Mouse (Mus musculus) C2C12 (cell line): ENCODE results near the gene BC049715.

ENCODE experiments used
- CEBPB ChIP-seq: IDR thresholded peaks from one replicate; pipeline ENCODE4 v1.6.1; 2011; ENCODE audit warnings: low read depth, mild to moderate bottlenecking, control low read depth, moderate library complexity
- CTCF ChIP-seq: IDR thresholded peaks from one replicate; pipeline ENCODE4 v1.5.1; 2011; ENCODE audit not compliant: control insufficient read depth, insufficient read depth, insufficient read length

- TF ChIP-seq CTCF (no peak), CEBPB (no peak)
Observed at GRCm38 (mm10) chr6:136808014-136808417, 19.4 kb upstream of the BC049715 start, which contains the start of gene H2afj.
